Mouse (Mus musculus): ENCODE measurements at regions not wholly inside any gene's neighbourhood (a gene's known extent, or its start where the extent isn't known, plus 50 kb on each side); places are given as distances from the start of the nearest gene placed in this dataset.
A peak's percentile ranks its signal among the peaks of the same experiment; 100 is the strongest.

- DNase-seq (ENCODE audit: low spot score in 2 of 2) = peak; percentile 17 to 26
These were observed 967.4 kb upstream of the Epha7 start for GRCm38 (mm10) chr4:27845521-27845920.

GRCm38 (mm10) chr4:27846106-27846622, 966.8 kb upstream of the Epha7 start:
- DNase-seq (ENCODE audit: low spot score in 2 of 2) = no peak

DNA sequence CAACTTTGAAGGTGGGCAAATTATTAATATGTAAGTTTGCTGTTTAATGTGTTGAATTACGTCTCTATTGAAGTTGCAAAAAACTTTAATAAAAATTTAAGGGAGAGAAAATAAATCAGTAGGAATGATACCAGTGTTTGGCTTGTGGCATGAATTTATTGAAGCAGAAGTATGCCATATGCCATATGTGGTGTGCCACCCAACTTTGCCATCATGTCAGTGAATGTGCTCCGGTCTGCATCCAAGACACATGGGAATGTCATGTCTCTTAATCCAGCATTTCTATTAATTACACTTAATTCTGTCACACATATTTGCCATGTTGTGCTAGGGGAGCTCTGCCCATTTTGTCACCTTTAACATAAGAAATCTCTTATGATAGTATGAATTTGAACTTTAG, 956.8 kb upstream of the Epha7 start:
- DNase-seq (ENCODE audit: low spot score in 2 of 2) = no peak

DNA sequence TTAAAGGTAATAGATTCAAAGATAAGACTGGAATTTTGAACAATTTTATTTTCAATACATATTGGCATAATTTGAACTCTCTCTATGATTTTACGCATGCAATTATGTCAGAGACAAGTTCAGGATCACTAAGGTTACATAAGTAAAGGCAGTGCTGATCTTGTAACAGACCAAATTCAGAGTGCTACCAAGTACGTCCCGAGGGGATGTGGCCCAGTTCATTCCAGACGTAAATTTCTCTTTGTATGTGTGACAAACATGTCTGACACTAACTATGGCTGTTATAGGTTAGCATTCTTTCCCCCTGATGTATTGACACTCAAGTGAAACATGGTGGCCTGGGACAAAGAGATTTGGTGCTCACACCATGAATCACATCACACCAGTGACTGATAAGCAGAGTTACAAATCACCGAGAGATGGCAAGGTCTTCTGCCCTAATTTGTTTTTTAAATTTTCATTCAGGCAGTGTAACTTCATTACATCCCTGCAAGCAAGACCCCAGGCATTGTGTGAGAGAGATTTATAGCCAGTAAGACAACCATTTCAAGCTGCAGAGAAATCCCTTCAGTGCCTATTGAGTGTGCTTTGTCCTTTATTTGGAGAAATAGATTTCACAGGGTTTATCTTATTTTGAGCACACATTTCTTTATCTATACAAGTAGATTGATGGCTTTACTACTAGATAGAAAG, 925.5 kb upstream of the Epha7 start:
- DNase-seq (ENCODE audit: low spot score in 2 of 2) = no peak

DNA sequence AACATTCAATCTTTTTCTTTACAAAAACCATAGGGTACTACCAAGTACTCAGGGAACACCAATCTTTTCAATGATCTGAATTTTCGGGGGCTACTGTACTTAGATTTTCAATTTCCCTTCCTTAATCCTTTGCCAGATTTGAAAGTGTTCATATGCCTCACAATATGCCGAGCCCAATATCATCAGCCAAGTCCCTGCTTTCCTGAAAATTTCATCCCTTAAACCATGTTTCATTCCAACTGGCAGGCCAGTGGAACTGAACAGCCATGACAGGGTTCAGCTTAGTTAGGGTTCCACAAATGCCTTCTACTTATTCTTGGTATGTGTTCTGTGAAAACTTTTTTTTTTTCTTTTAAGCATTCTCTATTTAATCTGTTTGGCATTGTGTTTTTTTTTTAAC, 916.5 kb upstream of the Epha7 start:
- DNase-seq (ENCODE audit: low spot score in 2 of 2) = no peak

- DNase-seq (ENCODE audit: low spot score in 2 of 2) = no peak
These were observed 867.6 kb upstream of the Epha7 start for GRCm38 (mm10) chr4:27945351-27945750.

DNA sequence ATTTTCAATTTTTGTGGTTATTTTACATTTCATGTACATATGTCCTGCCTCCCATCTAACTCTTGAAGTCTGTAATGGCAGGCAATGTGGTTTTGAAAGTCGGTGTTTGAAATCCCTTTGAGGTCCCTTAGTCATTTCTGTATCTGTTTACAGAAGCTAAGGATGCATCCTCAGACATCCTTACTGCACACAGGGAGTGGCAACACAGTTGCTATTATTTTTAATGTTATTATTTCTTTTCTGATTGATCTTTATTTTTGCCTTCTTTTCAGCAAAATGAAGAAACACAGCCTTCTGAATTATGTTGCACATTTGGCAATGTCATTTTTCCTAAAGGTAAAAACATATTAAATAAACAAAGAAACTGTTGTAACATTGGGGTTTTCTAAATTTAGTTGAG, 867.2 kb upstream of the Epha7 start:
- no peak for DNase-seq (ENCODE audit: low spot score in 2 of 2)

- DNase-seq (ENCODE audit: low spot score in 2 of 2) = no peak
These were observed 862.8 kb upstream of the Epha7 start for GRCm38 (mm10) chr4:27949970-27950717.

GRCm38 (mm10) chr4:27965046-27965681, 847.8 kb upstream of the Epha7 start:
- peak; percentile 20 to 56 for DNase-seq (ENCODE audit: low spot score in 2 of 2)

DNA sequence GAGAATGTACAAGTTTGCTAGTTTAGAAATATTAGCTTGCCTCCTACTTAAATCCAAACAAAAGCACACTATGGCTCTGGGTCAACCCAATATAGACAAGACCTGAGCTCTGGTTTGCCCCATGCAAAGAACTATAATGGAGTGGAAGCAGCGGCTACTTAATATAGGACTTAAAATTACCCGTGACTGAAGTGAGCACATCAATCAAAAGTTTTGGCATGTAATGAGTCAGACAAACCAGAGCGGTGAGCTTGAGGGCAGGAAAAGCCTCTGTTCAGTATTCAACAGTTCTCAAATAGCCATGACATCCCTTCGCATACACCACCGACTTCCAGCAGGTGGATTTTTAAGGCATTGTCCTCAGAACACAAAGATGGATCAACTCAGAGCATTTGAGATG, 842.4 kb upstream of the Epha7 start:
- DNase-seq (ENCODE audit: low spot score in 2 of 2) = no peak

DNA sequence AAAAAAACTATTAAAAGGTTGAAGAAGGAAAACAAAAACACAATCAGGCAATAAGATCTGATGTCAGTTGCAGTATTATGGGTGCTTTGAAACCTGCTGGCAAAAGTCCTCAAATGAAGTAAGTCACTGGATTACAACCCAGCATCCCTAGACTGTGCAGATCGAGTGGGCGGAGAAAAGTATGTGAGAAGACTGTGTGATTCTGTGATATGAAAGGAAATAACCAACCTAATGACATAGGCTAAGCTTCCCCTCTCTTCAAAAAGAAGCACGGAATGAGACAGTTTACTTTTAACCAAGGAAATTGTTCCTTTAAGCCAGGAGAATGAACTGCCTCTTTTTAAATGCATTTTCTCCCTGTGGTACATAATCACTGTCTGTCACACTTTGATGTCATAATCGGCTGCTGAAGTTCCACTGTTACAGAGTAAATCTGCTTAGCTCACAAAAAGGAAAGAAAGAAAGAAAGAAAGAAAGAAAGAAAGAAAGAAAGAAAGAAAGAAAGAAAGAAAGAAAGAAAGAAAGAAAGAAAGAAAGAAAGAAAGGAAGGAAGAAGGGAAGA, 833.6 kb upstream of the Epha7 start:
- no peak for DNase-seq (ENCODE audit: low spot score in 2 of 2)

DNA sequence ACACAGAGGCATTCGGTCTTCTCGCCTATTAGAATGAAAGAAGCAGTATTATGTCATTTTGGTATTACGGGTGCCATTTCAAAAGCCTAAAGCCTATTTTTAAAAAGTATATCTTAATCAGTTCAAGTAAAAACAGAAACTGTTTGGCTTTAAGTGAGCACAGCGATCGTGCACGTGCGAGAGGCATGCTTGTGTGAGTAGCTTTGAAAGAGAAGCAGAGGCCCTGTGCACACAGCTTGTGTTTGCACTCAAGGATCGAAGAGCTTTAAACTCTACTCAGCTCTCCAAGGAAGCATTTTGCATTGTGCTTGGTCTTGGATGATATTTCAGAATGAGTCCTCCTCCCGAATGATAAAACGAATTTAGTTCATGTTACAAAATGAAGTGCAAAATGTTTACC, 833.1 kb upstream of the Epha7 start:
- no peak for DNase-seq (ENCODE audit: low spot score in 2 of 2)

DNA sequence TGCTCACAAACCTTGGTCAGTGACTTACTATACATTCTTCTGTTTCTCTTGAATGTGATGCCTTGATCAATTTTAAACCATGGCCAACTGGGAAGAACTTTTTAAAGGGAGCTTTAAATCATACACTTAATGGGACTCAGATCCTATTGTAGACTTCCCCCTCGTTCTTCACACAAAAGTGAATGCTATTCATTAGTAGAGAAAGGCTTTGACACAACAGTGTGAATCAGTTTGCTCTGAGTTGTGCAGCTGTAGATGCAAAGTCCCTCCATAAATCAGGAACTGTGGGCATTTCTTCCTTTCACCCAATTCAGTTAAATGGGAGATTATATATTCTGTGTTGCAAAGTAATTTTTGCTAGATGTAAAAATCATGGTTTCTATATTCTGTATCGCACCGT, 831.6 kb upstream of the Epha7 start:
- DNase-seq (ENCODE audit: low spot score in 2 of 2) = no peak

- no peak for DNase-seq (ENCODE audit: low spot score in 2 of 2)
These were observed 824.9 kb upstream of the Epha7 start for GRCm38 (mm10) chr4:27987986-27988423.

DNA sequence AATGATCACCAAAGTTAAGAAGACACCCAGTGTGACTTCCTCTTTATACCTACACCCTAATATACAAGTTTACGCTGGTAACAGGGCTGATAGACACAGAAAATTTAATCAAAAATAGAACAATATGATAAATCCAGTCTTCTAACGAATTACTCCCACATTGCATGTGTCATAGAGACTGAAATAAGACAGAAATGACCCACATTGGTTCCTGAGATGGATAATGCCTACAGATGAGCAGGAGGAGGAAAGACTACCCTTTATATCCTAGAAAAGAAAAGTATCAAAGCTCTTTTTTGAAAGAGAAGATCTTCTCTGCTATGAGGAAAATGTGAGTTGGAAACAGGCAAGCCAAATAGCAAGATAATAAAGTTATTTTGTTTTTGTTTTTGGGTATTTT, 818.5 kb upstream of the Epha7 start:
- no peak for DNase-seq (ENCODE audit: low spot score in 2 of 2)

- DNase-seq (ENCODE audit: low spot score in 2 of 2) = peak in 1 of 2 experiments; percentile 5
These were observed 811.0 kb upstream of the Epha7 start for GRCm38 (mm10) chr4:28001818-28002476.

All from right cerebral cortex, adult 2 months (tissue).